Mouse (Mus musculus) kidney, adult 8-10 months (tissue): ENCODE data around the gene Matn4.

Experiments used
- DNase-seq, 2 experiments: peaks; one replicate each; pipeline ENCODE4 v3.0.0; 2022

The Matn4 gene

DNA sequence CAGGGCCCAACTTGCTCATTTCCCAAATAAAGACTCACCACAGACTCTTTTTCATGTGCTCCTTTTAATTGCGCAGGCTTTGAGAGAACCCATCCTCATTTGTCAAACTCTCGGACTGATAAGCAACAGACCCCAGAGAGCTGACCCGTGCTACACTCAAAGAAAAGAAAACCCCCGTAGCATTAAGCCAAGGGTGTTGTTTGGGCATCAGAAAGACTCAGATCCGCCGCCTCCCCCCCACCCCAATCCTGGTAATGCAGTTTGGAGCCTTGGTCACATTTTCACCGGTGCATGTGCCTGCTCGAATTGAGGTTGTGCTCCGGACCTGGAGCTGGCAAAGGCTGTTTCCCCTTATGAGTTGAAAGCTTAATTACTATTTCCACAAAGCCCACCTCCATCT lies at the start of gene Matn4:
Gene Matn4, minus strand, starts transcription at position 101 of the 400 bp plus-strand sequence.
- DNase-seq: no peak

DNA sequence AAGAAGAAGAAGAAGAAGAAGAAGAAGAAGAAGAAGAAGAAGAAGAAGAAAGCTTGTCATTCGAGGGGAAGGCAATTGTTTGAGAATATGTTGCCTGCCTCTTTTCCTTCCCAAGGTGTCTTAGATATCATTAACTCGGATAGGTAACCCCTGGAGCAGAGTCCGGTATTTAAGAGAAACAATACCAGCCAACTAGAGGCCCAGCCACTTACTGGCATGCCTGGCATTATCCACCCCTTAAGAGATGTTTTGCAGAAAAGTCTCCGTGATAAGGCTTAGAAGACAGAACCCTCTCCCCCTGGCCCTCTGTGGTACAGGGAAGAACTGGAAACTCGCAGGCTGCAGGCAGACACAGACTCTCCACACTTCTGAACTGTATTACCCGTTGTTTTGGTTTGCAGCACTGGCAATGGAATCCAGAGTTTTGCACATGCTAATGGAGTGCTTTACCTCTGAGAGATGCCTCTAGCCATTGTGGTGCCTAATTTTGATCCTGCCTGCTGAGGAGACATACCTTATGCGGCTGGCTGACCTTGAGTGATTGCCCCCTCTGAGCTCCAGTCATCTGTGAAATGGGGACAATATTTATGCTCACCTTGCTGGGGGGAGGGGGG lies 49.0 kb upstream of the Matn4 start:
- peak in 1 of 2 experiments; percentile 66 for DNase-seq

DNA sequence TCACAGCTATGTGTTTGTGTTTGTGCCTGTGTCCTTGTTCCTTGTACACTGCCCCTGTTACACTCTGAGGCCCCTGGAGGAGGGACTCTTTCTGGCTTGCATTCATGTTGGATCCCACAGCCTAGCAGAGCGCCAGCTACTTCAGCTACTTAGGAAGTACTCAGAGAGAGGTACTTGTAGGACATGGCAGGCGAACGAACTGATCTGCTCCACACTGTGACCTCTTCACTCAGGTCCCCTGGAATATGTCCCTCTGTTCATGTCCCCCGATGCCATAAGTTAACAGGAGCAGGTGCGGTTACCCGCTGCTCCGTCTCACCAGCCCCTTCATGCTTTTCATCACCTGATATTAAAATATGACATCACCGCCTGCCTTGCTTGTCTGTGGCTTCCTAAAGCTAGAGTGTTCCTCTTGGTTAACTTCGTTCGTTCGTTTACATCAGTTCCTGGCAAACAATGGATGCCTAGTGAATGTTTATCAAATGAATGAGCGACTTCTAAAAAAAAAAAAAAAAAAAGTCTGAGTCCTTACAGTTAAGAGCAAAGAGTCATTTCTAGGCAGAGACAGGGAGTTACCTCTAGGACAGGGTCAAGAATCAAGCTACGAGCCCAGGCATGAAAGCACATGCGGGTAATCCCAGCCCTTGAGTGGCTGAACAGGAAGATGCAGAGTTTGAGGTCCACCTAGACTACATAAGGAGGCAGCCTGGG lies 48.2 kb upstream of the Matn4 start:
- DNase-seq: peak in 1 of 2 experiments; percentile 68

DNA sequence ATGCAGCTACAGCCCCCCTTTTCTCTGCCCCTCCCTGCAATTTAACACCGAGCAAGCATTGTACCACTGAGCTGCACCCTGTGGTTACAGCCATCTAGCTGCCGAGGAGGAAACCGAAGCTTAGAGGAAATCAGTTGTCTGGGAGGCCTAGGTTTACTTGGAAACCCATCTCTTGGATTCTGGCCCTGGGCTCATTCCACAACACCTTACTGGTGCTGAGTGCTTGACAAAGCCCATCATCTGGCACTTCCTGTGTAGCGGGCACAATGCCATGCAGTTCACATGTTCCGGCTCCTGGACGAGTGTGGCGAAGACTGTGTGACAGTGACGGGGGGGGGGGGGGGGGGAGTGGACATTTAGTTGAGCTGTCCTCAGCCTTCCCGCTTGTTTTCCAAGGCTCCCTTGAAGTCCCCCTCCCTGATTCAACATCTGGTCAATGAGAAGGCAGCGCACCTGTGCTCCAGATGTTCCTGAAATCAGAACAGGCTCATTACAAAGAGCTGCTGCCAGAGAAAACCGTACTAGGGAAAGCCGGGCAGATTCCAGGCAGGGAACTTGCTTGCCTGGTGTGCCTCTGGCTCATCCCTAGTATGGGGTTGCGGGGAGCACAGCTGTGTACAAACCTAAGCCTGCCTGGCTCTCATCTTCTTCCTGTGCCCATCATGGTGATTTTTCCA lies 47.2 kb upstream of the Matn4 start:
- no peak for DNase-seq

DNA sequence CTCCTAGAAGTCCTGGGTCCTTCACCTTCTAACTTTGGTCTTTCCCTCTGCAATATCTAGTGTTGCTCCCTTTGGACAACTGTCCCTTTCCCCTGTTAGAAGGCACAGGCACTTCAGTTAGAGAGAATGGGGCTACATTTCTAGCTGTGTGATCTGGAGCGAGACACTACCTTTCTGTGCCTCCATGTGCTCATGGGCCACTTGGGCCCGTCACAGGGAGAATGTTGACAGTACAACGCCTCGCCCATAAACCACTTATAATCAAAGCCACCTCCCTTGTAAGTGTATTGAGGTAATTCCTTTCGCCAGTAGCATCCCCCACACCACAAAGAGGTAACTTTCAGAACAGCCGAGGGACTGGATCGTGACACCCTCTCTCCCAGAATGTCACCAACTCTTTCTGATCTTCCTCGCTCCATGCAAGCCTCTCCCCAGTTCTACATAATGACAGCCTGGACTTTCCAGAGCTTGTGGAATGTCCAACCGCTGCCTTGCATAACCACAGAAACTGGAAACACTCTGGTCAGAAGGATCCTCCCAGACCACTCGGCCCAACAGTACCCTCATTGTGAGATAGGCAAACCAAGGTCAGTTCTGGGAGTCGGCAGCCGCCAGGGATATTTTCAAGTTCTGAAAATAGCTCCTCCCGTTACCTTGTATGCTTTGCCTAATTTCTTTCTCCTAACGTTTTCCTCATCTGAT lies 44.5 kb upstream of the Matn4 start:
- no peak for DNase-seq

DNA sequence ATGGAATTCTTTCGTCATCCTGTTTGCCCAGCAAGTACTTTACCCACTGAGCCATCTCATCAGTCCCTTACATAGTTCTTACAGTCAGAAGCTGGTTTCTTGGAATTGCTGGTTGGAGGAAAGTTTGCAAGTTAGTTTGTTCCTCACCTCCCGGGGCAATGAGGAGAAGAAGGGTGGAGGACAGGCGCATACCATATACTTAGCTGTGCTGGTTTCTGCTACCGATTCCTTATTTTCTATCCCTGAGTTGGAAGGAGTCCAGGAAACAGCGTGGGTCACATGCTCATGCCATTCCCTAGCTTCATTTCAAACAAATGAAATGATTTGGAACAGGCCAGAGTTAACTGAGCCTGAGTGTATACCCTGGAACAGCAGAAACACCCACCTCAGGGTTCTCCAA lies 44.0 kb upstream of the Matn4 start:
- no peak for DNase-seq

DNA sequence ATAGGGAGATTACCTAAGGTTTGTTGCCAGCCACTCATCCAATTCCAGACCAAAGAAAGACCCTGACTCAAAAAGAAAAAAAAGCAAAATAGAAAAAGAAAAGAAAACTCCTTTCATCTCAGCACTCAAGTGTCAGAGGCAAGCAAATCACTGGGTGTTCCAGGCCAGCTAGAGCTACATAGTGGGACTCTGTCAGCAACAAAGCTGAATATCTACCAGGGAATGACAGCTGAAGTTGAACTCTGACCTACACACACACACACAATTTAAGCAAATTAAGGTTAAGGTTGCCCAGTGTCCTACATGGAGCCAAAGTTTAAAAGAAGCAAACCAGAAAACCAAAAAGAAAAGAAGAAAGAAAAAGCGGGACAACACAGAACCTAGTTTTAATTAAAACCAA lies 43.2 kb upstream of the Matn4 start:
- DNase-seq: no peak

DNA sequence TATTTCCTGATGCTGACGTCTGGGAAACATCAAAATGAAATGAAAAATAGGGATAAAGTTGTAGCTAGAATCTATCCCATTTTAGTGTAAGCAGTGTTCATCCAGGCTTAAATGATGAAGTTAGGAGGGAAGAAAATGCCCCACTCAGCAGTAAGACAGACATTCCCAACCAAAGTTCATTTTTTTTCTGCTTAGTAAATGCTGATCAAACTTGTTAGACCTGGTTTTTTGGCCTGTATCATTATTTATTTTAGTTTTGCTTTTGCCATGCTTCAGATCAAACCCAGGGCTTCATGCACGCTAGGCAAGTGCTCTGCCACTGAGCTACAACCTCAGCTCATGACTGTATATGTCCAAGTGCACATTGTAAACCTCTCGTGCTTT lies 41.1 kb upstream of the Matn4 start:
- peak in 1 of 2 experiments; percentile 43 for DNase-seq

DNA sequence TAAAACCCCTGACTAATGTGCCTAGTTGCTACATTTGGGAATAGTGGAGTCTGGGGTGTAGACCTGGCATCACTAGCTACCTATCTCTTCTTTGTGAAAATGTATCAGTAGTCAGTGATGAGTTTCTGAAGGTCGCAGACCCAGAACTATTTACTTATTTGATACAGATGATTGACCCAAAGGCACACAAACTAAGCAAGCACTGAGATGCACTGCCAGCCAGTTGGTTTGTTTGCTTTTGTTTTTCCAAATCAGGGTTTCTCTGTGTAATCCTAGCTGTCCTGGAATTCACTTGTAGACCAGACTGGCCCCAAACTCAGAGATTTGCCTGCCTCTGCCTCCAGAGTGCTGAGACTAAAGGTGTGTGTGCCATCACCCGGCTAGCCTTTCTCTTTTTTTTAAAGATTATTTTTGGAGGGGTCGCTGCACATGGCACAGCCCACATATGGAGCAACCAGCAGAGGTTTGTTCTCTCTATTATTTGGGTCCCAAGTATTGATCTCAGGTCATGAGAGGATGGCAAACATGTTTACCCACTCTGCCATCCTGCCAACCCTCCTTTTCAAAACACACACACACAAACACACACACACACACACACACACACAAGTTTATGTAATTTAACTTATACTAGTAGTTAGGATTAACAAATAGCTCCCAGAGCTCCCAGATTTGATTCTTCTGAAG lies 40.6 kb upstream of the Matn4 start:
- no peak for DNase-seq

DNA sequence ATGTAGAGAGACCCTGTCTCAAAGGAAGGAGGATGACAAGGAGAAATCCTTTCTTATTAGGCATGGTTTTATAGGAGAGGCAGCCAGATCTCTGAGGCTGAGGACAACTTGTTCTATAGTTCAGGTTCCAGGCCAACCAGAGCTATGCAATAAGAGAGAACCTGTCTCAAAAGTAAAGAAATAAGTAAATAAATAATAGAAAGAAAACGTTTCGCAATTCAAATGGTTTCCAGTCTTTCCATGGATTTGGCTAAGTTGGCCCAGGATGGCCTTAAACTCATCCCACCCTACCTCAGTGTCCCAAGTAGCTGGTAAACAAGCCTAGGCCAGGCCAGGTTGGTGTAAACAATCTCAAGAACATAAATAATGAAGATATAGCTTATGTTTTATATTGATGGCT lies 39.7 kb upstream of the Matn4 start:
- DNase-seq: no peak

DNA sequence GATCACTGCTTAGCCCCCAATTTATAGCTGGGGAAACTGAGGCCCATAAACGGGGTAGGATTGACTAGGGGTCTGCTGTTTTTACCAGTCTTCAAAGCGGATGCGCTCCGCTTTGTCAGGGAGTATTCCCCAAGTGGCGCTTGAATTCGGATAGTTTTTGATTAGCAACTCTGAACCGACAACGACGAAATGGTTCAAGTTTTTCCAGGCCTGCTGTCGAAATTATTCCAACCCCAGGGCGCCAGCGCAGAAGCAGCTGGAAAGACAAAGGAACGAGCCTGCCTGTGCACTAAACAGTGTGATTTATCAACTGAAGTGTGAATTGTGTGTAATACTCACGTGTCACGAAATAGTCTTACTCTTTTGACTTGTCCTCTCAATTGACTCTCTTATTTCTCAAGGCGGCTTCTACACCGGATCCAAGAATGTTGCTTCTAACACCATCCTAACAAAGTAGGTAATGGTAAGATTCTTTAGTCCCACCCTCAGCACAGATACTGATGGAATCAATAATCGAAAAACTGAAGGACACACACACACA lies 38.6 kb upstream of the Matn4 start, which contains the start of gene Sdc4:
Gene Sdc4, minus strand, starts transcription at position 428 of the 541 bp plus-strand sequence.
- no peak for DNase-seq

DNA sequence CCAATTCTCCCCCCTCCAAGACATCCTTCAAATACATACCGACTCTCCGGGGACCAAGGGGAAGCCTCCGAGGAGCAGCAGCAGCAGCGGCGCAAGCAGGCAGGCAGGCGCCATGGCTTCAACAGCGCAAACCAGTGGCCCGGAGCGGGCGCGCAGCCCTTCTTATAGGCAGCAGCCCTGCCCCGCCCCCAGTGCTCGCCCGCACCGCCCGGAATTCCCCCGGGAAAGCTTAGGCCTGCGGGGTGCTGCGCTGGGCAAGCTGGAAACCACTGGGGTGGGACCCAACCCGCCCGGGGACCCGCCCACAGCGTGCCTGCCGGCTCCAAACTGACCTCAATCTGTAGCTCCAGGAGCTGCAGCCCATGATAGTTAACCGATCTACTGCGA lies 38.1 kb upstream of the Matn4 start:
- DNase-seq: peak; percentile 93

DNA sequence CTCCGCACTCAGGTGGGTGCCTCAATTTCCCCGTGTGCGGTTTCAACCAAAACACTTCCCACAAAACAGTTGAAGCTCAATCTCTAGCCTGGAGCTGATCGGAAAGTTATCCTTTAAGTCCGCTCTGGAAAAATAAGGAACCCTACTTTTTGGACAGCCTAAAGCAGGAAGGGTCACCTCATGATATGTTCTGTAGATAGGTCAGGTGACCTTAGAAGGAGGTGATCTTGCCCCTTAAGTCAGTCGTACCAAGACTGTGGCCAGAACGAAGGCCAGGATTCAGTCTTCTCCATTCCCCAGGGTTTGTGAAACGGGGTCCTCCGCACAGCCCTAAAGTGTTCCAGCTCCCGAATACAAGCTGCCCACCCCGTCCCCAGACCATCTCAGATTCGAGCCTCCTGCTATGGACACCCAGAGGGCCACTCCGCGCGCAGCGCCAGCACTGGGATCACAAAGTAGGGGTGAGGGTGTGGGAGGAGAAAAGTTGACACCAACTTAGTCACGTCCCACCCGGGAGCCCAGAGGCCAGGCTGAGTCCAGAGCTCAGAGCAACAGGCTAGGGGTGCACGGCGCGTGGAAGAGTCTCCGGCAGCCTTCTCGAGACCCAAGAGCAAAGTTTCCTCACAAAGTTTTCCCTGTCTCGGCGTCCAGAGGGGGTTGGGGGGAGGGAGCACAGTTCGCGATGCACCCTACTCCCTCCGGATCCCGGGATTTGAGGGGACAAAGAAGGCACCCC lies 37.5 kb upstream of the Matn4 start:
- peak; percentile 47 to 48 for DNase-seq

DNA sequence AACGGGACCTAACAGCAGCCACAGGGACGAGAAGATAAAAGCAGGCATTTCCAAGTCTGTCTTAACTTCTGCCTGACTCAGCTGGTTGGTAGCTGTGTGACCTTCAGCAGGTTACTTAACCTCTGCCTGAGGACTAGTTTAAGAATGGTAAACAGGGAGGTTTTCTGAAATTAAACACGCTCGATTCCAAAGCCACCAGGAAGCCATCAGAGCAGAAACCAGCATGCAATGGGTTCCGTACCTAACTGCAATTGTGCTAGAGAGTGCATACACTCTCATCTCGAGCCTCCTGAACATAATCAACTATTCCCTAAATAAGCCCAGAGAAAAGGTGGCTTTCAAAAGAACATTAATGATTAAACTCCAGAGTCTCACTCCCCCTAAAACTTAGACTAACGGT lies 36.8 kb upstream of the Matn4 start:
- DNase-seq: no peak

DNA sequence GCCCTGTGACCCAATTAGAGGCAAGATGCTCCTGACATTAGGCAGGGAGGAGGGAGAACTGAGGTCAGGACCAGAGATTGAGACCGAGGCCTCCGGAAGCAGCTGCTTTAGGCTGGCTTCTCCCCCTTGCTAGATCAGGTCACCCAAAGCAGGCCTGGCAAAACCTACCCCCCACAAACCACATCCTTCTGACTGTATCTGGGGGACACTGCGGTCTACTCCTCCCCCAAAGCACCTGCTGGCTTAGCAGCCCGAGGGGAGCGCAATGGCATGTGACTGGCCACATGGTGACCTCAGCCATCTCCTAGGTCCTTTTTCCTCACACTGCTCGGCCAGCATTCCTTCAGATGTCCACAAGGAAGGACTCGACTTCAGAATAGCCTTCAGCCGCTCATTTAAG lies 36.2 kb upstream of the Matn4 start:
- peak; percentile 61 to 66 for DNase-seq

DNA sequence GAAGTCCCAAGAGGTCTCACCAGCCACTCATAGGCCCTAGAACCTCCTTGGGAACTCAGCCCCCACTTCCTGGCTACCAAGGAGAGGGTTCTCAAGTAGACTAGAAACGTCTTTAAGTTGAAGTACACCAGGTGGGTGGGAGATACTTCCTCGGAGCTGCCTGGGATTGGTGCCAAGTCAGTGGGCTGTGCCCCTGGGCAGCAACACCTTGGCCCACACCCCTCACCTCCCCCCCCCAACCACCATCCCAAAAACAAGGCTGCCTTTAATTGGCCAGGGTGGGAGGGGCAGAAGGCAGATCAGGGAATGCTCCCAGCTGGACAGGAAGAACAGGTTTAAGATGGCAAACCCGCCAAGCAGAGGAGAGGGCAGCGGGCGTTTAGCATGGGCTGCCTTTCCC lies 35.4 kb upstream of the Matn4 start:
- peak in 1 of 2 experiments; percentile 41 for DNase-seq

DNA sequence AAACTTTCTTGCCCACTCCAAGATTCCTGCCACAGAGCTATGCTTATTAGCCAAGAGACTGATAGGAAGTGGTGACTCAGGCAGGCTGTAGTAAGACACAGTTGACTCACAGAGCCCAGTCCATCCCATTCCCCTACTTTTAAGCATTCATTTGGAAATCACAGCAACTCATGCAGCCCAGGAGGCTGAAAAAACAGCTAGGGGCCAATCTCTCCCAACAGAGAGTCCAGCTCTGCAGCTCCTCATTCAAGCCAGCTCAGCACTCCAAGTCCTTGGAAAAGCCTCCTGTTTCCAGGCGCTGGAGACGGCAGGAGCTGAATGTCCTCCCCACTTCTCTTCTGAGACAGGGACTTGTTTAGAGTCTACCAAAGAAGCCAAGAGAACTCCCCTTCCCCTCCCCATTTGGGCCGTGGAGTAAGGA lies 34.1 kb upstream of the Matn4 start:
- no peak for DNase-seq

DNA sequence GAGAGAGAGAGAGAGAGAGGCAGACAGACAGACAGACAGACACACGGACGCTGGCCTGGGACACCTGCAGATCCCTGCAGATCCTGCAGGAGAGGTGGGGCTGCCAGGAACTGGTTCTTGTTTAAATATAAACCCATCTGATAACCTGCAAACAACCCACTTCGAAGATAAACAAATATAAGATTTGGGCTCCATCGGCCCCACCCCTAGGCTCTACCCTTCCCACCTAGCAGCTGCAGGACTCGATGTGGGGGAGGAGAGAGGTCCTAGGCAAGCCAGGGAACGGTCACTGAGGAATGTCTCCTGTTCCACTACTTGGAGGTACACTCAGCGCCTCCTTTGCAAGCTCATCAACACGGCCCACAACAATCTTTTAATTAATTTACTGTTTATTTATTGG lies 33.3 kb upstream of the Matn4 start:
- peak in 1 of 2 experiments; percentile 38 for DNase-seq

DNA sequence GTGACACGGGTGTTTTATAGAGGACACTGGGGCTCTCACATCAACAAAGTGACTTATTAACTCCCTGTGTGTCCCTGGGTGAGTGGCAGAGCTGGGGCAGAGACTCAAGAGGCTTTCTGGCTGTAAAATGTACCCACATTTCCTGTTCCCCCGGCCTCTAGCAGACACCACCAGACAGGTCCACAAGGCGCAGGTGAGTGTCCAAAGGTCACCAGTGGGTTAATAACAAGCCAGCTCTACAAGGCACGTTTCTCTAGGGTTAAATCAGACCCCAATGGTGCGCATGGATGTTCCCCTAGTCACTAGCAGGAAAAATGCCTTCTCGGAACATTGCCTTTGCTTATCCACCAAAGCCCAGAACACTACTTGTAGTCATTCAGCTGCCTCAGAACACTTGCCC lies 32.8 kb upstream of the Matn4 start:
- DNase-seq: peak; percentile 86 to 88

DNA sequence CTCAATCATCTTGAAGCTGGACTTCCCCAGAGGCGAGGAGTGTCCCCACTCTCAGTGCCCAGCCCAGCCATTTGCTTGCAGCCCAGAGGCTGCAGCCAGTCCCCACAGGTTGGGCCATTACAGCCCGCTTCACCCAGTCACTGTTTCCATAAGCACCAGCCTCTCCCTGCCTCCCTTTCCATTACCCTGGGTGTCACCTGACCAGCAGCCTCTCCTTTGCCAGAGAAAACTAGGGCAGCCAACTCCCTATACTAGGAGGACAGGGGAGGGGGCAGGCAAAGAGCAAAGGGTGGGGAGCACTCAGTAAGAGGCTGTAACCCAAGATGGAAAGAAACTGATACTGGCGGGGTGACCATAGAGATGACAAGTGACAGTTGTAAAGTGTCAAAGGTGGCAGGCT lies 32.0 kb upstream of the Matn4 start:
- DNase-seq: peak; percentile 79 to 88

DNA sequence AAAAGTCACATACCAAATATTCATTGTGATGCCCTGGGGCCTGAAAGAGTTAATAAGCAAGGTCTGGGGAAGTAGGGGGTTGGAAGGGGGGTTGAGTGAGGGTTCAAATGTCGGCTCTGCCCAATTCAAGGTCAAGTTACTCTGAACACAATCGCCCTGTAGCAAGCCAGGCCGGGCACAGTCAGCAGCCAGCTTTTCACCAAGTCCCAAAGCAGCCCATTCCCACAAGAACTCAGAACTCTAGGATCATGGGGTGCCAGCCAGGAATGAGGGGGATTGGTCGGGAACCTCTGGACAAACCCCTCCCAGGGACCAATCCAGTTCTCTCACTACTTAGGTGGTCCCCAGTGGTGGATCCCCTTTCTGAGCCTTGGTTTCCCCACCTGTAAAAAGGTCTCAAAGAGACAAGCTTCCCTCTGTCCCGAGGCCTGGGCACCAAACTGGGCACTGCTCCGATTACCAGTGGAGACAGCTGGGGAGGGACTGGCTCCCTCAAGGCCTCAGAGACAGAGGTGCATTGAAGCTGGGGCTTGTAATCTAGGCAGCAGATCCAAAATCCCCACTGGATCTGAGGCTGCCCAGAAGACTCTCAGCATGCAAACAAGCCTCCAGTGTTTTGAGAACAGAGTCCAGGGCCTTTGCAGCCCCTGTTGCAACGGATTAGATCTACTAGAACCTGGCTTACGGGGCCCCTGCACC lies 31.4 kb upstream of the Matn4 start:
- peak in 1 of 2 experiments; percentile 46 for DNase-seq
